Mouse (Mus musculus) kidney, embryonic 15.5 days (tissue): ENCODE measurements around the gene Ptch2. TPM values are rescaled to one million over a fixed set of nuclear protein-coding genes. Genes with fewer than 3 reads are reported as not detected.

Experiments used
- microRNA-seq: library from miRNA; unstranded; fragments of <30 nt; microRNA quantifications from one replicate; pipeline ENCODE4, GENCODE M21; 2016
- polyA plus RNA-seq: library from polyadenylated mRNA; unstranded; fragments of >200 nt; fragmentation: Nextera tagmentation; extraction: Ambion mirVana; gene quantifications from 2 replicates; pipeline ENCODE4 v1.2.1, GENCODE M21; 2015

The Ptch2 gene
- polyA plus RNA-seq, 1 experiment from 2014 or later, result 10.2 TPM

Small RNAs within 50 kb of the gene (microRNA-seq; reads per million reads assigned to microRNA genes)
- not detected for gene Gm22398

Other genes starting within 250 kb of the Ptch2 start
- gene Zswim5, start 218.7 kb upstream of the Ptch2 start, polyA plus RNA-seq, result 1.7 TPM in 2 replicates
- gene Urod, start 101.7 kb upstream of the Ptch2 start, polyA plus RNA-seq, result 102 and 111 TPM in 2 replicates
- 9.0 and 10.2 TPM in 2 replicates for gene Hectd3, start 100.8 kb upstream of the Ptch2 start, polyA plus RNA-seq
- gene Eif2b3, start 76.7 kb upstream of the Ptch2 start, polyA plus RNA-seq, result 44.6 and 49.6 TPM in 2 replicates
- 5.2 and 6.6 TPM in 2 replicates for gene Btbd19, start 29.6 kb downstream of the Ptch2 start, polyA plus RNA-seq
- gene Tctex1d4, start 30.7 kb downstream of the Ptch2 start, polyA plus RNA-seq, result not detected in 2 replicates
- gene Plk3, start 37.9 kb downstream of the Ptch2 start, polyA plus RNA-seq, result 2.9 and 3.5 TPM in 2 replicates
- gene Rps8, start 60.2 kb downstream of the Ptch2 start, polyA plus RNA-seq, result 1,027 and 1,077 TPM in 2 replicates
- gene Kif2c, start 86.6 kb downstream of the Ptch2 start, polyA plus RNA-seq, result 75.6 and 76.0 TPM in 2 replicates
- 14.9 and 16.5 TPM in 2 replicates for gene Tmem53, start 155.9 kb downstream of the Ptch2 start, polyA plus RNA-seq
- 0.12 and 0.38 TPM in 2 replicates for gene Armh1, start 156.1 kb downstream of the Ptch2 start, polyA plus RNA-seq